Mouse (Mus musculus) CD4-positive, CD25-positive, alpha-beta regulatory T cell, adult 4 months (primary cell): ENCODE measurements around the gene Rhebl1. TPM values are rescaled to one million over a fixed set of nuclear protein-coding genes. Genes with fewer than 3 reads are reported as not detected.
A peak's percentile ranks its signal among the peaks of the same experiment; 100 is the strongest.
"Not testable (repeated sequence)": the region's sequence is repeated elsewhere in the genome, so short reads cannot be mapped to it uniquely, and the experiment has no call there.

Experiments used
- ATAC-seq: one replicate; pipeline ENCODE4 v1.8.0; 2017
- polyA plus RNA-seq, 2 experiments: library from polyadenylated mRNA; unstranded; fragments of 100-300 nt; shearing (Covaris generic); gene quantifications; one replicate each; pipeline ENCODE4 v1.2.1; 2017

Gene Rhebl1
- polyA plus RNA-seq, result 10 to 100 TPM; 11.3 to 14.2 TPM

GRCm38 (mm10) chr15:98893940-98894745 is at the start of gene Rhebl1:
Gene Rhebl1, minus strand, starts transcription at chr15:98894540.
- ATAC-seq, result peak; percentile 30

- no peak for ATAC-seq
Observed at GRCm38 (mm10) chr15:98943133-98943532, 48.8 kb upstream of the Rhebl1 start.

- ATAC-seq, result no peak
Observed at GRCm38 (mm10) chr15:98942081-98942480, 47.7 kb upstream of the Rhebl1 start.

- no peak for ATAC-seq
Observed at GRCm38 (mm10) chr15:98941539-98941938, 47.2 kb upstream of the Rhebl1 start.

GRCm38 (mm10) chr15:98940816-98941215 is 46.5 kb upstream of the Rhebl1 start:
- no peak for ATAC-seq

GRCm38 (mm10) chr15:98934217-98934839 is 40.0 kb upstream of the Rhebl1 start, which contains the start of gene Tuba1b:
Gene Tuba1b, minus strand, starts transcription at chr15:98934565.
- ATAC-seq, result peak; percentile 83

- ATAC-seq, result peak; percentile 65
Observed at GRCm38 (mm10) chr15:98933833-98934216, 39.5 kb upstream of the Rhebl1 start.

- not testable (repeated sequence) for ATAC-seq
Observed at GRCm38 (mm10) chr15:98933004-98933671, 38.8 kb upstream of the Rhebl1 start.

GRCm38 (mm10) chr15:98930998-98931397 is 36.7 kb upstream of the Rhebl1 start:
- ATAC-seq, result no peak

- no peak for ATAC-seq
Observed at GRCm38 (mm10) chr15:98930017-98930734, 35.8 kb upstream of the Rhebl1 start.

- peak; percentile 67 for ATAC-seq
Observed at GRCm38 (mm10) chr15:98928598-98929240, 34.4 kb upstream of the Rhebl1 start.

GRCm38 (mm10) chr15:98927566-98927965 is 33.2 kb upstream of the Rhebl1 start:
- peak; percentile 83 for ATAC-seq

- ATAC-seq, result no peak
Observed at GRCm38 (mm10) chr15:98924682-98925081, 30.3 kb upstream of the Rhebl1 start.

GRCm38 (mm10) chr15:98923031-98923537 is 28.7 kb upstream of the Rhebl1 start:
- no peak for ATAC-seq

GRCm38 (mm10) chr15:98922581-98922980 is 28.2 kb upstream of the Rhebl1 start:
- no peak for ATAC-seq

- no peak for ATAC-seq
Observed at GRCm38 (mm10) chr15:98921510-98921909, 27.2 kb upstream of the Rhebl1 start.

GRCm38 (mm10) chr15:98918499-98918895 is 24.2 kb upstream of the Rhebl1 start:
- ATAC-seq, result not testable (repeated sequence)

- ATAC-seq, result peak; percentile 95
Observed at GRCm38 (mm10) chr15:98917538-98918498, 23.5 kb upstream of the Rhebl1 start, which contains the start of gene Lmbr1l. Gene Lmbr1l, minus strand, starts transcription at chr15:98918231.

GRCm38 (mm10) chr15:98917091-98917490 is 22.8 kb upstream of the Rhebl1 start:
- ATAC-seq, result no peak

GRCm38 (mm10) chr15:98916016-98916415 is 21.7 kb upstream of the Rhebl1 start:
- ATAC-seq, result no peak

GRCm38 (mm10) chr15:98914903-98915302 is 20.6 kb upstream of the Rhebl1 start:
- ATAC-seq, result no peak
